Mouse (Mus musculus) mature B cell (primary cell): ENCODE results near the gene Sh3bgr.

Source experiments
- in situ Hi-C: fragments of 300-500 bp; cut with MboI; formaldehyde crosslinking; loops from 2 replicates; pipeline ENCODE4 v1.14.3; 2019

The Sh3bgr gene

DNA sequence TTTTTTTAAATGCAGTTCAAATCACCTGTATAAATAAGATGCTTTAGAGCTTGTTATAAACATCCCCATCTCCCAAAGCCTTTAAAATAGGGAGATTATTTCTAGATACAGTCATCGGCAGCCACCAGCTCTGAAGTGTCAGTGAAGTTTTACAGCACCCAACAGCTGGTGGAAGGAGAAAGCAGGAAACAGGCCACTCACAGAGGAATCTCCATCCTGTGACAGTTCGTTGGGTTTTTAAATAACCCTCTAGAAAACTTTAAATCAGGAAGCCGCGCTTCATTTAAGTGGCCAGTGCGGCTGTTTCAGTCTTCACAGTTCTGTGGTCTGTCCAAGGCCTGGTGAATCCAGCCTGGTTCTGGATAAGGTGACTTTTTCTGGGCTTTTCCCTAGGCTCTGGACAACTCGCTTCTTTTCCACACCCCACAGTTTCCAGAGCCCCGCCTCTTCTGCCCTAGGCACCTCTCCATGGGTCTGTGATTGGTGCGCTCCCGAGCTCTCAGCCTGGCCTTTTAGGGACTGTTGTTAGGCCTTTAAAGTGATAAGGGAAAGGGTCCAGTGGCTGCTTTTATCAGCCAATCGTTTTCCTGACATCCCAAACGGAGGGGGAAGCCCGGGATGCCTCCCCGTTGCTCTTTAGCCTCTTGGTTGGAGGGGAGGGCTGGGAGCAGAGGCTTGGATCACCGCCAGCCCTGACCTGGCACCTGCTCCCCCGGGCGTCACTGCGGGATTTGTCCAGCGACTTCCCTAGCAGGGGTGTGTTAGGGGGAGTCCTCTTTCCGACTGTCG lies at the start of gene Sh3bgr:
Gene Sh3bgr, plus strand, starts transcription at position 538 of the 789 bp plus-strand sequence.
- in situ Hi-C loops = no loop called here

DNA sequence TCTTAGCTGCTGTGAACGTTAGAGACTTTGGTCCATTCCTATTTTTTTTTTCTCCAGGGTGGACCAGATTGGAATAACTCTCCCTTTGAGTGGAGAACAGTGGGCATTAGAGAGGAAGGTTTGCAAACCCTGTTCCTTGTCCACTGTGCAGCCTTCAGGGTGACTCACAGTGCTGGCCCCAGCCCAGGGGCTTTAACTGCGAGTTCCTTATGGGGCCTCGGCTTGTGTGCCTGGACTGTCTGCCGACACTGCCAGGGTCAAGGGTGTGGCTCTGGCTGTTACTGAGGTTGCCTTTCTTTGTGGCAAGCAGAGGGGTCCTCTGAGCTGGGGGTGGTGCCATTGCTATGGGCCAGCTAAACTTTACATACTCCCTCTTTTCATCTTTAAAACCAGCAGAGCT lies 49.3 kb upstream of the Sh3bgr start:
- in situ Hi-C loops = no loop called here

DNA sequence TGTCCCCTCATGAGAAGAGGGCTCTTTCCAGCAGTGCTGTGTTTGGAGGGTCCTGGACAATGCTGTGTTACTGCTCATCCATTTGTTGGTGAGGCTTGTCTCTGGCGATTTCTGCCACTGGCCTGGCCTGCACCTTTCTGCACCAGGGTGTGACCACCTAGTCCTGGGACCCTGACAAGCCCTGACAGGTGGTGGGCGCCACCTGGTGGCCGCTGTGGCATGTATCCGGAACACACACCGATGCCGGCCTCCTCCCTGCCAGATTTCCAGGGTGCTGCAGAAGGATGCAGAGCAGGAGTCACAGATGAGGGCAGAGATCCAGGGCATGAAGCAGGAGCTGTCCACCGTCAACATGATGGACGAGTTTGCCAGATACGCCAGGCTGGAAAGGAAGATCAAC lies 48.7 kb upstream of the Sh3bgr start:
- in situ Hi-C loops = no loop called here

DNA sequence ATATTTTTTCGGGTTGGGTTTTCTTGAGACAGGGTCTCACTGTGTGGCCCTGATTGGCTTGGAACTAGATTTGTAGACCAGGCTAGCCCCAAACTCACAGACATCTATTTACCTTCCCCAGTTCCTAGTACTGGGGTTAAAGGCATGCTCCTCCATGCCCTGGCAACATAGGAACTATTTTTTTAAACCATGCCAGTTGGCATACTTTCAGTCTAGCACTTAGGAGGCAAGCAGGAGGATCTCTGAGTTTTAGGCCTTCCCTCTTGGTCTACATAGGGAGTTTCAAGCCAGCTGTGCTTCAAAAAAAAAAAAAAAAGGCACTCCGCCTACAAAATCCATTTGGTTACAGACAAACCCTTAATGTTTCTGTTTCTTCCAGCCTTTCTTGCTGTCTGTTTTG lies 45.8 kb upstream of the Sh3bgr start:
- in situ Hi-C loops = no loop called here

DNA sequence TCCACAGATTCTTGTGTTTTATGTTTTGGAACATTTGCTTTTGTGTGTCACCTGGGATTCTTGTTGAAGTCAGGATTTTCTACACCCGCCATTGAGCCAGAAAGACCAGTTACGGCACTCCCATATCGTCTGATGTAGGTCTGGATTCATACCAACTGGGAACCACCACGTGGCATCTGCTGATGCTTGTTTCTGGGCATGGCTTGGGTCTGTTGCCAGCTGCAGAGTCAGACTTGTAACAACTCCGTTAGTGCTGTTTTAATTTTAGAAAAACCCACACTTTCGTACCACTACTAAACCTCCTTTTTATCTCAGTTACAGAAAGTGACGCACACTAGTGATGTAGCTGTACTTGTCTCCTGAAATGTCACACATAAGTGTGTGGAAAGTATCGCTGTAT lies 44.2 kb upstream of the Sh3bgr start:
- in situ Hi-C loops = no loop called here

DNA sequence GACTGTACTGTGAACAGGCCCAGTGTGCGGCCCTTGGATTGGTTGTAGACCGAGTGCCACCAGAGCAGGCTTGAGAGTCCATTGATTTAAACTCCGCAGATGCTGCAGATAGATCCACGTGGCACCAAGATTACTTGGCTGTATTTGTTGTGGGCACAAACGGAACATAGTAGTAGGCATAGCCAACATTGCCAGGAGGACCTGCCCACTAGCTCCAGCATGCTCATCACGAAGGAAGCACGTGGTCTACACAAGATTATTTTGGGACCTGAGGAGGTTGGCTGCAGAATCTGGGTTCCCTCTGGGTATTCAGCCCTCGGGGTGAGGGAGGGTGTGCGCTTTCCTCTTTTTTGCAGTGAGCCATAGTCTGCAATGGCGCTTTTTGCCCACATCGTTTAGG lies 43.1 kb upstream of the Sh3bgr start:
- in situ Hi-C loops = no loop called here

DNA sequence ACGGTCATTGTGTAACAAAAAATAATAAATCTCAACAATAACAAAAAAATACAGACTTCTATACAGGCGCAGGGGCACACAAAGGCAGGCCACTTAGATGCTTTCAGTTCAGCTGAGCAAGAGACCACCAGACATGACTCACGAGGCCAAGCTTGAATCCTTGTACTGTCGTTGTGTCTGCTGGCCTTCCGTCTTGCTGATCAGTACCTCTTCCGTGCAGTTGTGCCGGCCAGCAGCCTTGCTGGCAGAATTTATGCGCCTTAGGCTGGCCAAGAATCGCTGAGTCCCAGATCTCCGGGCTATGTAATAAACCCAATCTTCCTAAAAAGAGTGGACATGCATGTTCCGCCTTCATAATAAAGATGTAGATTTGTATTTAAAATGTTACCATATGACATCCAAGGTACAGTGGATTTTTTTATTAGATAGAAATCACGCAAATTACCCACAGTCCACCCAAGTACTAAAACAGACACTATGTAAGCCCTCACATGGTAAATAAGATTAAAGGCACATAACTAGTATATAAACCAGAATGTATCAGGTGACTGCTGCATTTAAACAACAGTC lies 41.7 kb upstream of the Sh3bgr start:
- in situ Hi-C loops = no loop called here

DNA sequence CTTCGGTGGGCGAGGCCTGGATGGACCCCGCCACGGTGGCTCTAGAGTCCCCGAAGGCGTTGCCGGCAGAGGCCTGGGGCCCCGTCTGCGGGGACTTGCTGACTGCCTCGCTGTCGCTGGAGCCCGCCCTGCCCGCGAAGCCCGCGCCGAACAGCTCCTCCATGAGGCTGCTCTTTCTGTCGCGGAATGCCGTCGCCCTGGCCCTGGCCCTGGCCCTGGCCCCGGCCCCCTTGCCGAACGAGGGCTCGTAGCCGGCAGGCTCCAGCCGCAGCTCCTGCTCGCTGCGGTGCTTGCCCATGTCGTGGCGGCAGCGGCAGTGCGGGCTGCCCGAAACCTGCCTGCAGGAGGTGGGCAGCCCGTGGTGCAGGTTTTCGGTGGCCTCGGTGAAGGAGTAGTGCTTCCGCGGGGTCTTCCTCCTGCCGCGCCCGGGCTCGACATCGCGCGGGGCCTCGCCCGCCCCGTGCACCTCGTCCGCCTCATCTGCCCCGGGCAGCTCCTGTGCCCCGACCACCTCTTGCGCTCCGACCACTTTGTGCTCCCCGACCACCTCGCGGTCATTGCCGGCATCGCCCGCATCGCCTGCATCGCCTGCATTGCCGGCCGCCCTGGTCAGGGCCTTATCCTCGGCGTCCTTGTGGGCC lies 41.0 kb upstream of the Sh3bgr start:
- in situ Hi-C loops = no loop called here

DNA sequence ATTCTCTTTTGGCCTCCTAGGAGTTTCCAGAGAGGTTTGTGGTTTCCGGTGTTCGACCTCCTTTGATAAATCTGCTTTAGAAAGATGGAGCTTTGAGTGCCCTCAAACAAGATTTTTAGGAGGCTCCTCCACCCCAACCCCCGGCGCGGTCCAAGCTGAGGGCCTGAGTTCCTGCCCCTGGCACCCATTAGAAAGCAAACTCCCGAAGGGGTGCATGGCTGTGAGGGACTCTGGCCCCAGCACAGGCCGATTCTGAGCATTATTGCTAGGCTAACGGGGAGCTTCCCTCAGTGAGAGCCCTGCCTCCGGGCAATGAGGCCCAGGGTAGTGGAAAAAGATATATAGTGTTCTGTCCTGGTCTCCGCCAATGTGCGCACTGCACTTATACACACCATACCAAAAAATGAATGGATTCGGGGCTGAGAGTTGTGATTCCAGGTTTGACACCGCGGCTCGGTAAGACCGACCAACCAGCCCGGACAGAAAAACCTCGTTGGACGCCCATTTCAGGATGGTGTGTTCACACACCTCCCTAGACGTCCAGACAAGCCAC lies 40.4 kb upstream of the Sh3bgr start:
- in situ Hi-C loops = no loop called here

DNA sequence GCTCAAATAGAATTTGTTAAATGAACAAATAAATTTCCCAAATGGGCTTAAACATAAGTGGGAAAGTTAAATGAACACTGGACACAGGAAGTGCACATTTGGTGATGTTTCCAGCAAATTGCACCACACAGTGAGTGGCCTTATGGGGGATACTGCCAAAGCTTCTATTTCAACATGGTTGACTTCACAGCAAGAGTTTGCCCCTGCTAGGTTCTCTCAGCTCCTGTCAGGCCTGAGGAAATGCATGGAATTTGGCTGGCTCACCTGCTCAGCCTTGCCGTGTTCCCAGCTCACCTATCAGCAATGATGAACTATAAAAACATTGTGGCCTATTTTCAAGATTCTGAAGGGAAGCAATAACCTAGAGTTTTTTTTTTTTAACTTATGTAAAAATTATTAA lies 39.3 kb upstream of the Sh3bgr start:
- in situ Hi-C loops = no loop called here

DNA sequence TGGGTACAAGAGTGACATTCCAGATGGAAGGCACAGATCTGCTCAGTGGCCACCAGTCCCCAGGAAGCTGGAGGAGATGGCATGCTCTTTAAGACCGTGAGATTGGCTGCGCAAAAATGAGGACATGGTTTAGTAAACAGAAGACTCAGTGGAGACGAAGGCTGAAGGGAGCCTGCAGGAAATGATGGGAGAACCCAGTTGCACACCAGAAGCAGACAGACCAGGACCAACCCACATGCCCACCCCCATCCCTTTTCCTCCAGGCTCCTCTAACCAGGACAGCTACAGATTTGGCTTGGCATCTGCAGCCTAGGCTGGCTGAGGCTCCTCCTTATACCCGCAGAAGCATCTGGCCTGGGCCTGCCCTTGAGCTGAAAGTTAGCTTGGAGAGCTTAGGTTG lies 38.9 kb upstream of the Sh3bgr start:
- in situ Hi-C loops = no loop called here

DNA sequence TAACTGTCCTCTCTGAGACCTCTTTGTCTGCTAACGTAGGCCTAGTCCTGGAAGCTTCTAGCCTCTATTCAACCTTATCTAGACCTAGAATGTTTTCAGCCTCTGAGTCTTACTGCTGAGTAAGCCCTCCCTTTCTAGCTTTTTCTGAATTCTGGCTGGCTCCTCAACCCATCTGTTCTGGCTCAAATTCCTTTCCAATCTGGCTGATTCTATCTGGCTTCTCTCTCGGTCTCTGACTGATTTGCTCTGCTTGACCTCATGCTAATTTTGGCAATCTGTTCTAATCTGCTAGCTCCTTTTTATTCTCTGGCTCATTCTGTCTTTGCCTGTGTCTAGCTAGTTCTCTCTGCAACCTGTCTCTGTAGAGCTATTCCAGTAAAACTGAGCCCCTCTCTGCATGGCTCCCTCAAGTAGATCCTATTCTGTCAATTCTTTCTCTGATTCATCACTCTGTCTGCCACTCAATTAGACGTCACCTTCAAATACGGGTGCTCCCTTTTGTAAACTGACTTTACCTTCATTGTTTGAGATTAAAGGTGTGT lies 34.5 kb upstream of the Sh3bgr start:
- in situ Hi-C loops = no loop called here

DNA sequence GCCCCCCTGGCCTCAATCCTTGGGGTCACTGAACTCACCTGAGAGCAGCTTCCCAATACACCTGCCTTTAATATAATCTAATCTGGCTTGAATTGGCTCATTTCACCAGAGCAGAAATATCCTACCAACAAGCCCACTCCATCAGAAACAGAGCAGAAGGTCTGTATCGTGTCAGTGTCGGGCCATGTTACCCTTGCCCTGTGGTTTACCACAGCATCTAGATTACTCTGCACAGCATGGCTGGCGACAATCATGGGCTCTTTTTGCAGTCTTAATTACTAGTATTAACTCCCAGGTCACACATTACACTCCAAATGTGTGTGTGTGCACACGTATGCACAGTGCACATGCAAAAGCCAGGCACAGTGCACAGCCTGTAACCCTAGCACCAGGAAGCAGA lies 31.4 kb upstream of the Sh3bgr start:
- in situ Hi-C loops = no loop called here

DNA sequence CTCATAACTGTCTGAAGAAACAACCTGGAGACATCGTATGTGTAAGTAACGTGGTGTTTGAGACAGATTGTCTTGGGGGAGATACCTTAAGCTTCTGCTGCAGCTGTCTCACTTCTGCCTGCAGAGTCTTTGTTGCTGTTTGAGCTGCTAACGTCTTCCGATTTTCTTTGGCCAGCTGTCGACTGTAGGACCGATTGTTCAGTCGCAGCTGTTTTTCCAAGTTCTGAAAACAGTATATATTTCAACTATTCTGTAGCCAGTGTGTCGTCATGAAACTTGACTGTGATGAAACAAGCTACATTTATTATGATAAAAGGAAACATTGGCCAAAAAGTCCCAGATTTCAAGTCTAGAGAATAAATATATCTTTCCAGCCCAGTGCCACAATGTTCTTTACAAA lies 26.6 kb upstream of the Sh3bgr start:
- in situ Hi-C loops = no loop called here

DNA sequence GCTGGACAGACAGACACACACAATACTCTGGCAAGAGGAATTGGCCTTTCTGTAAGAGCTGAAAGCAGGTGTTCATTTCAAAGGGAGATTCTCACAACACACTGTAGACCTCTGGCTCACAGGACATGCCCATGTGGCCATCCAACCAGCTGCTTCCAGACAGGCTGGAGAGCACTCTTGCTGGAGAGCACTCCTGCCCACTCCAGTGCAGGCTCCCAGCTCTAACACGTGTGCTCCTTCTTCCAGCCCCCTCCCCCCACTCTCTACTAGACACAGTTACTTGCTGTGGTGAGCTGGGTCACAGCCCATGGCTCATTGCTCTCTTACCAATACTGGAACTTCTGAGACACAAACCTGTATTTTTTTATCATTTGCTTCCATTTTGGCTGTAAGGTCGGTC lies 24.9 kb upstream of the Sh3bgr start:
- in situ Hi-C loops = no loop called here

DNA sequence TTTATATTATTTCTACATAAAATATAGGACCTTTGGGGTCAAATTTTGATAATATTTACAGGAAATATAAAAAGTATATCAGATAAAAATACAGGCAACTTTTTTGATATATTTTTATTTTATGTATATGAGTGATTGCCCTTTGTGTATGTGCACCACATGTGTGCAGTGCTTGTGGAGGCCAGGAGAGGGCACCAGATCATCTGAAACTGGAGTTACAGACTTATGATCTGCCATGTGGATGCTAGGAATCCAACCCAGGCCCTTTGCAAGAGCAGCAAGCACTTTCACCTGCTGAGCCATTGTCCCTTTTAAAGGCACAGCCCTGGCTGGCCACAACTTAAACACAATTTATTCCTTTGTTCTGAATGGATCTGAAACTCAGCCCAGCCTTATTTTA lies 21.1 kb upstream of the Sh3bgr start:
- in situ Hi-C loops = no loop called here

DNA sequence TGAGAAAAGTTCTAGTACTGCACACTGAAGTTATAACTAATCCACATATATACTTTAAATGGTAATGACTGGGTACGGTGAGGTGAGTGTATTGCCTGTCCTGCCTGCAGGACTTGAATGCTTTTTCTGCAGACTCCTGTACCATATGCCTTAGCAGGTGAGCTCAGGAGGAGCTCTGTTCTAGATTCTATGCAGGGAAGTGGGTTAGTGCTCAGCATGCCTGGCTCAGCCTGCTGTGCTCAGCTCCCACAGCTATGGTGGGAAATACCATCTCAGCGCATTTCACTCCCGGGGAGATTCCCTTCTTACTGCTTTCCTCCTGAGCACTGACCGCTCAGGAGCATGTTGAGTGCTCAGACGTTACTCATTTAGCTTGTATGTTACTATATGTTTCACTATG lies 12.6 kb upstream of the Sh3bgr start:
- in situ Hi-C loops = no loop called here

DNA sequence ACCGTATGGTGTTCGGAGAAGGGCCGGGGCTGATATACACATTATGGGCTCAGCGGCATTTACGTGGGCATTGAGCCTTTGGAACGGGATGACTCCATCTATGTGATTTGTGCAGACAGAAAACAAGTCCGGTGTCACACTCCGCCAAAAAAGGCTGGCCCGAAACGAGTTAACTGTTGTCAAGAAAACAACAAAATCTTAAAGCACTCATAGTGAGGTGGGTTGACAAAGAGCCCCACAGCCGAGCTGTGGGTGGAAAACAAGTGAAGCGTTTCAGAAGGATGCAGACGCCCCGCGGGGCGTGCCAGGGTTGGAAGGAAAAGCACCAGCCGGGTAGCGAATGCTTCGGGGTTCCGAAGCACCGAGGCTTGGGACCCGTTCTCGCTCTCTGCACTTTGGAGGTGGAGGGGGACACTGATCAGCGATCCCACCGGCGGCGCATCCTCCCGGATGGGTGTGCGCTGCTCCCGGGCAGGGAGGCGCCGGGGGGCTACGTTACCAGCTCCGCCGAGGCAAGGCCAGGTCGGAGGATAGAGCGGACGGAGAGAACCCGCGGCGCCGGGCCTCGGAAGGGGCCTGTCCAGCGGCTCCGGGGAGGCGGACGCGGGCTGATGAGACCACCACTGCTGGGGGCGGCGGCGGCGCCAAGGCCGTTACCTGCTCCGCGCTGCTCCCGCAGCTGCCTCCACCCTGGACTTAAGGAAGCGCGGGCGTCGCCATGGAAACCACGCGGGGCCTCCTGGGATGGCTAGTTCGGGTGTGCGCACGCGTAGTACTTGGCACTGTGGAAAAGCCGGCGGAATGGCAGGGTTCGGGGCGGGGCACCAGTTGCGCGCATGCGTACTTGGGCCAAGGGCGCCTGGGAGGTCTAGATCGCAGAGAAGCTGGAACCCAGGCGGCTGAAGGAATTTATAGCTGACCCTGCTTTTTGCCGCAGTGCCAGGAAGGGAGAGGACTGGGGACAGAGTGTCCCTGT lies 8.4 kb upstream of the Sh3bgr start, which contains the start of gene Lca5l:
Gene Lca5l, minus strand, starts transcription at position 741 of the 976 bp plus-strand sequence.
- in situ Hi-C loops = no loop called here

DNA sequence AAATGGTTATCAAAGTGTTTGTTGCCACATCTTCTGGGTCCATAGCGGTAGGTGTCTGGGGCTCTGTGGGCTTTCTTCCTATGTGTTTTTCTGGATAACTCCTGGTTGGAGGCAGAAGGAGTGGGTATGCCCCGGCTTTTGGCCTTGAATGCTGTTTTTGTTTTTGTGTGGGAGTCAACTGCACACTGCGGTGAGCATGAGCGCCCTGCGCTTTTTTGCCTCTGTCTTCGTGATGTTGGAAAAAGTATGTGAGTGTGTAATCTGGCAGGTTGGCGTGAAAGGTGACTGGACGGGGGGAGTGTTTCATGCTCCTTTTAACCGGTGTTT lies 415 bp downstream of the Sh3bgr start:
- in situ Hi-C loops = no loop called here

DNA sequence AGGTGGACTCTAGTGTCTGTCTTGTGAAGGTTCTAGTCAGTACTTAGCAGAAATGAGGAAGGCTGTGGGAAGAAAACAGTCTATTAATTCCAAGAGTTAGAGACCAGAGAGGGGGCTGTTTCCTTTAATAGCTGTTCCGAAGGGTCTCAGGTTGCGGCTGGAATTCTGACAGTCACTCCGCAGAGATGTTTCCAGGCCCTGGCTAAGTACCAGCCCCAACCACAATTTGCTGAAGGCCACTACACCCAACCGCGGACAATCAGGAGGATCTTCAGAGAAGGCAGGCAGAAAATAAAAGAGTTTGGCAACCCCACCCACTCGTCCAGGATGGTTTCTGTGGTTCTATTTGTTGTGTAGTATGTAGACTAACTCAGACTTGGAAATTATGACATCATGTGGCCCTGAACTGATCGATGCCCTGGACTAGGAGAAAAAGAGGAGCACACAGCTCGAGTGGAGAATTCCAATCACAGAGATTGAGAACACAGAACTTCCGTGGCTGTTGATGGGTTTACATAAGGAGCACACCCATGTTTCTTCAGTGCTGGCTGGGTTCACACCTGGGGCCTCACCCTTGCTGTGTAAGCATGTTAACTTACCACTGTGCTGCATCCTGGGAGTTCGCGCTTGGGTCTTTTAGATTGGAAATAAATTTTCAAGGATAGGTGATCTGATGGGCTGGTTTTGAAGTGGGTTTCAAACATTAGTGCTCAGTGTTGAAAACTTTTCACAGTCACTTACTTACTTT lies 1.4 kb downstream of the Sh3bgr start:
- in situ Hi-C loops = no loop called here

DNA sequence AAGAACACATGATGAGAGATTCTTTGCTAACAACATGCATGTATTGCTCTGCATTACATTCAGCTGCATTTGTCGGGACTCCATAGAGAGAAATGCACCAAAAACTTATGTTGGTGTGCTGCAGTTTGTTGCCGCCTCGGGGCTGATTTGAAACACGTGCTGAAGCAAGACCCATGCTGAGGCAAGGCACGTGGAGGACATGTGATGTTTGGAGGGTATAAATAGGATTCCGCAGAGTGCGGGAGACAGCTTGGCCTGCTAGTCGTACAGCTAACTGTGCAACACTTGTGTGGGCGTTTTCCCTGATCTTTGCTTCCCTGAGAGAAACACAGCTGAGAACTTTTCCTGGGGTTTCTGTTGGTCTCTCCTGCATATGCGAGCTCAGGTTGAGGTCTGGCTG lies 9.5 kb downstream of the Sh3bgr start:
- in situ Hi-C loops = no loop called here
